Mouse (Mus musculus) spleen, adult 2 months (tissue): ENCODE results near the gene Crtc3.

Experiments used
- CTCF ChIP-seq: fragments of 200-500 bp; IDR thresholded peaks from 2 replicates; pipeline ENCODE4 v1.5.1; 2011; ENCODE audit warnings: mild to moderate bottlenecking, inconsistent platforms; ENCODE audit not compliant: insufficient read depth, insufficient read length, insufficient replicate concordance; ENCODE audit errors: extremely low read depth
- POLR2A ChIP-seq: fragments of 200-500 bp; IDR thresholded peaks from 2 replicates; pipeline ENCODE4 v1.6.1; 2011; ENCODE audit warnings: low read depth, low read length, inconsistent platforms

DNA sequence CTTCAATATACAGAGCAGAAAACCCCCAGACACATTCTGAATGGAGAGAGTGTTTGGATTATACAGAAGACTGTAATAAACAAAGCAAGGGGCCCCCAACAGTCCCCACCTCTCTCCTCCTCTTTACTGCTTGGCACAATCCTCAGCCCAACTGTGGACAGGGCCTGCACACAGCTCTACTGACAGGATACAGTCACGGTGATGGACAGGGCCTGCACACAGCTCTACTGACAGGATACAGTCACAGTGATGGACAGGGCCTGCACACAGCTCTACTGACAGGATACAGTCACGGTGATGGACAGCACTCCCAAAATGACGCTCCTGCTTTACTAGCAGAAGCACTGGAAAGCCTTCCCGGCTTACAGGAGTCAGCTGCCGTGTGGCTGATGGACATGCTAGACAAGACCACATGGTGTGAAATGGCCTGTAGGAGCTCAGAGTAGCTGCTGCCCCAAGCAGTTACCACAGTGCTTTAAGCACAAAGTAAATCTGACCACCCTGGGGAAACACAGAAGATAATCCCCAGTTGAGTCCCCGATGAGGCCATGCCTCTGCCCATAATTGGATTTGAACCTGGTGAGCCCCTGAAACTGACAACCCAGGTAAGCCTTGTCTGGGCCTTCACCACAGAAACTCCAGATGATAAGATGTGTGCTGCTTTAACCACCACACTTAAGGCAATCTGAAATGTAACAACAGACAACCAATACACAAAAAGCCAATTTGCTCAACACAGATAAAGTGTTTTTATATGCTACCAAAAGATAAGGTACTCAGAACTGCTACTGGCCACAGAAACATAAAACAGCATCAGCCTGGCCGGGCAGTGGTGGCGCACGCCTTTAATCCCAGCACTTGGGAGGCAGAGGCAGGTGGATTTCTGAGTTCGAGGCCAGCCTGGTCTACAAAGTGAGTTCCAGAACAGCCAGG lies 42.3 kb downstream of the Crtc3 start:
- TF ChIP-seq CTCF: no peak
- no peak for TF ChIP-seq POLR2A
